Mouse (Mus musculus) brain, embryonic 14.5 days (tissue): ENCODE measurements around the gene Mcu.

ENCODE experiments used
- CTCF ChIP-seq: fragments of 200-500 bp; IDR thresholded peaks from 2 replicates; pipeline ENCODE4 v1.5.1; 2012; ENCODE audit warnings: inconsistent platforms, mild to moderate bottlenecking, moderate library complexity, borderline replicate concordance; ENCODE audit not compliant: insufficient read depth, insufficient read length; ENCODE audit errors: extremely low read depth
- POLR2A ChIP-seq: fragments of 200-500 bp; IDR thresholded peaks from 2 replicates; pipeline ENCODE4 v1.6.1; 2012; ENCODE audit warnings: mild to moderate bottlenecking, inconsistent platforms, borderline replicate concordance; ENCODE audit not compliant: poor library complexity, insufficient read depth, insufficient read length, severe bottlenecking; ENCODE audit errors: extremely low read depth

DNA sequence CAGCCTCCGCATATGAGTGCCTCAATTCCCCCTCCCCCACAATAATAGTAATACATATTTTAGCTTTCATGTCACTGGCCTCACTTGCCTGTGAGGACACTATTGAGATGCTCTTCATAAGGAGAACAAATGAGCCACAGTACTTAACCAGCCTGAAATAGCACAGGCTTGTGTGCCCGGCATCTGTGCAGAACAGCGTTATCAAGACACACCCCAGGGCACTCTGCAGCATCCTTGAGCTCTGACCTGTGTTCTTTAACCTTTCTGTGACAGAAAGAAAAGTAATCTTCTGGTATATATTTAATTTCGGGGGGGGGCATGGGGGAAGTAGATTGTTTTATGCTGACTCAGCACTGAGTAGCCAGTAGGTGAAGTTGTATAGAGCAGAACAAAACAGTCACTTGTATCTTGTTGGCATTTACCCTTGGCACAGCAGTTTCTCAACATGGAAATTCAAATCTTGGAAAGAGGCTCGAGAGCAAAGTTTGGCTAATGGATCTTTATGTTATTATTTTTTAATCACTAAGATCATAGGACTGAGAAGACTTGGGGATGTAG is 30.4 kb upstream of the Mcu start:
- TF ChIP-seq POLR2A, result no peak
- TF ChIP-seq CTCF, result no peak
